Mouse (Mus musculus) cerebellum, adult 2 months (tissue): ENCODE data around the gene St8sia1.

Source experiments
- CTCF ChIP-seq: fragments of 200-500 bp; IDR thresholded peaks from 2 replicates; pipeline ENCODE4 v1.5.1; 2011; ENCODE audit warnings: low read depth, mild to moderate bottlenecking, control low read depth, low read length, moderate library complexity, borderline replicate concordance; ENCODE audit not compliant: insufficient read depth
- POLR2A ChIP-seq: fragments of 200-500 bp; IDR thresholded peaks from 2 replicates; pipeline ENCODE4 v1.6.1; 2011; ENCODE audit warnings: low read length, control low read depth, borderline replicate concordance; ENCODE audit not compliant: insufficient read depth

- TF ChIP-seq POLR2A (no peak), CTCF (no peak)
These were observed 99.1 kb downstream of the St8sia1 start for GRCm38 (mm10) chr6:142865199-142865598.
